Comparison of ENCODE assay signal across 12 mouse cellular contexts in the genomic region with DNA sequence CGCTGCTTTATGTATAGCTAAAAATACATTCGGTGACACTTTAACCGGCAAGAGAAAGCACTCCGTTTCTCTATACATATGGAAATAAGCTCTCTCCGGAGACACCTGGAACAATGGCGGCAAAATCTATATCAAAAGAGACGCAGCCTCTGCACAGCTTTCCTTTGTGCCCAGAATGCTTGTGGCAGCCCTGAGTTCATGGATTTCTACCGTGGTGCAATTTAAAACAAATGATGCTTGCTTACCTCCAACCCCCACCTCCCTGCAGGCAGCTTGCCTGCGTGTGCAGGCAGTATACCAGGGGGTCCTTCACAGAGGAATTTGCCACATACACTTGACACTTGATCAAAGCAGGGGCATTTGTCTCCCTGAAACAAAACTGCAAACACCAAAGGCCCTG.
A peak's percentile ranks its signal among the peaks of the same experiment; 100 is the strongest.
DNase-seq lines count a peak whose midpoint lies in the region; ATAC-seq lines count a peak whose summit lies in the region.
"Had no signal": no experiment of that assay in that cellular context is flagged by ENCODE, and none has a peak within 500 bp of the region (broad histone marks: within the 10 kb centered on the region; RNA-seq: fewer than 3 reads in every experiment).

No protein-coding gene starts in this region.

- H3K4me2 ChIP-seq in heart, embryonic 14.5 days (ENCODE audit: low read length): peak overlapping the region; percentile 64
- peak overlapping the region; percentile 47 for H3K4me2 ChIP-seq in hindbrain, embryonic 13.5 days
- peak overlapping the region; percentile 32 for H3K4me2 ChIP-seq in neural tube, embryonic 11.5 days (ENCODE audit: low read depth)

- no peak for ATAC-seq in heart, embryonic 14.5 days (ENCODE audit: insufficient number of reproducible peaks, insufficient read depth, low FRiP score, low read depth)
- ATAC-seq in hindbrain, embryonic 13.5 days (ENCODE audit: low FRiP score): no peak
- peak; percentile 54; the same call in 1 of the 2 replicates for ATAC-seq in neural tube, embryonic 11.5 days (ENCODE audit: insufficient read depth, low FRiP score, low TSS enrichment)
- no peak for ATAC-seq in CD4-positive, CD25-positive, alpha-beta regulatory T cell, adult 4 months

- H3K36me3 ChIP-seq in heart, embryonic 14.5 days (ENCODE audit: control insufficient read depth, insufficient read depth, low read length): no peaks in the 10 kb centered on the region
- H3K36me3 ChIP-seq in embryonic facial prominence, embryonic 10.5 days (replicated peaks): no peaks in the 10 kb centered on the region
- no peaks in the 10 kb centered on the region for H3K36me3 ChIP-seq in hindbrain, embryonic 13.5 days
- H3K36me3 ChIP-seq in neural tube, embryonic 11.5 days (ENCODE audit: control insufficient read depth, insufficient read depth, low read length): no peaks in the 10 kb centered on the region
- H3K36me3 ChIP-seq: embryonic facial prominence, embryonic 15.5 days; liver, embryonic 15.5 days had no signal

- H3K9me3 ChIP-seq in heart, embryonic 14.5 days (ENCODE audit: control insufficient read depth, low read length): no peaks in the 10 kb centered on the region
- H3K9me3 ChIP-seq in embryonic facial prominence, embryonic 10.5 days: no peaks in the 10 kb centered on the region; the same call in 1 of the 2 replicates
- H3K9me3 ChIP-seq in hindbrain, embryonic 13.5 days: no peaks in the 10 kb centered on the region
- H3K9me3 ChIP-seq in neural tube, embryonic 11.5 days (ENCODE audit: control insufficient read depth, low read length): no peaks in the 10 kb centered on the region
- H3K9me3 ChIP-seq: embryonic facial prominence, embryonic 15.5 days; liver, embryonic 15.5 days had no signal

- peaks cover 20 to 33% of the 10 kb centered on the region in 2 experiments for H3K4me1 ChIP-seq in heart, embryonic 14.5 days (ENCODE audit: control insufficient read depth in 2 of 2, insufficient read depth in 2 of 2, low read length in 2 of 2)
- H3K4me1 ChIP-seq in embryonic facial prominence, embryonic 10.5 days: peaks cover 47% of the 10 kb centered on the region
- peaks cover 36% of the 10 kb centered on the region for H3K4me1 ChIP-seq in hindbrain, embryonic 13.5 days (replicated peaks)
- peaks cover 29% of the 10 kb centered on the region for H3K4me1 ChIP-seq in neural tube, embryonic 11.5 days (ENCODE audit: control insufficient read depth, insufficient read depth, low read length)

- no peak overlapping the region for H3K4me3 ChIP-seq in heart, embryonic 14.5 days (ENCODE audit: control insufficient read depth in 1 of 2, insufficient read depth in 1 of 2, low read depth in 1 of 2, low read length in 2 of 2)
- peak overlapping the region; percentile 44 for H3K4me3 ChIP-seq in embryonic facial prominence, embryonic 10.5 days
- H3K4me3 ChIP-seq in hindbrain, embryonic 13.5 days: no peak overlapping the region
- no peak overlapping the region for H3K4me3 ChIP-seq in neural tube, embryonic 11.5 days (ENCODE audit: low read depth, low read length)
- H3K4me3 ChIP-seq: embryonic facial prominence, embryonic 15.5 days; liver, embryonic 15.5 days had no signal

- H3K27ac ChIP-seq in heart, embryonic 14.5 days (replicated peaks in 1 of 2; ENCODE audit: control insufficient read depth in 1 of 2, insufficient read depth in 1 of 2, low read depth in 2 of 2, low read length in 2 of 2): no peak overlapping the region
- peak overlapping the region; percentile 81; the same call in 1 of the 2 replicates for H3K27ac ChIP-seq in embryonic facial prominence, embryonic 10.5 days (replicated peaks)
- H3K27ac ChIP-seq in hindbrain, embryonic 13.5 days: peak overlapping the region; percentile 84
- H3K27ac ChIP-seq in neural tube, embryonic 11.5 days (ENCODE audit: low read depth, low read length): peak overlapping the region; percentile 44; the same call in 1 of the 2 replicates
- H3K27ac ChIP-seq: embryonic facial prominence, embryonic 15.5 days; liver, embryonic 15.5 days had no signal

- 18% methylated on average over 9 of the region's 9 CpGs for WGBS in heart, embryonic 14.5 days
- WGBS in embryonic facial prominence, embryonic 10.5 days: 4% methylated on average over 9 of the region's 9 CpGs
- 3% methylated on average over 9 of the region's 9 CpGs for WGBS in hindbrain, embryonic 13.5 days
- WGBS in neural tube, embryonic 11.5 days: 2% methylated on average over 9 of the region's 9 CpGs

- H3K9ac ChIP-seq in heart, embryonic 14.5 days (ENCODE audit: low read length): no peak overlapping the region
- H3K9ac ChIP-seq in hindbrain, embryonic 13.5 days: peak overlapping the region; percentile 62; the same call in 1 of the 2 replicates
- no peak overlapping the region; the same call in 1 of the 2 replicates for H3K9ac ChIP-seq in neural tube, embryonic 11.5 days (ENCODE audit: low read length)
- H3K9ac ChIP-seq: embryonic facial prominence, embryonic 15.5 days; liver, embryonic 15.5 days had no signal

- H3K27me3 ChIP-seq in heart, embryonic 14.5 days (ENCODE audit: control insufficient read depth, insufficient read depth, low read length): no peaks in the 10 kb centered on the region
- peaks cover 64% of the 10 kb centered on the region for H3K27me3 ChIP-seq in embryonic facial prominence, embryonic 10.5 days (replicated peaks; ENCODE audit: low read depth, poor library complexity, severe bottlenecking)
- H3K27me3 ChIP-seq in hindbrain, embryonic 13.5 days: peaks cover 7% of the 10 kb centered on the region
- H3K27me3 ChIP-seq in neural tube, embryonic 11.5 days (ENCODE audit: control insufficient read depth, insufficient read depth, low read length): no peaks in the 10 kb centered on the region

- no peak for DNase-seq in heart, adult 18-20 months
- DNase-seq in embryonic facial prominence, embryonic 10.5 days (ENCODE audit: low spot score): peak; percentile 29
- DNase-seq in neural tube, embryonic 11.5 days (ENCODE audit: low spot score): peak; percentile 54
- no peak for DNase-seq in left cerebral cortex, adult 18-20 months (ENCODE audit: low spot score in 2 of 2)
- no peak for DNase-seq in gastrocnemius, adult 8-10 months (ENCODE audit: low spot score in 2 of 2)
- DNase-seq: gastrocnemius, postnatal 25 days; kidney, adult 8-10 months had no signal

Comparison
In these comparisons a context has a peak if more than half of its experiments do, and no peak if none do; other contexts are left out.
1. H3K27ac ChIP-seq: peak in embryonic facial prominence, embryonic 10.5 days (single experiment), hindbrain, embryonic 13.5 days (single experiment) and neural tube, embryonic 11.5 days (single experiment); none in heart, embryonic 14.5 days (0 of 2).
2. DNase-seq: peak in embryonic facial prominence, embryonic 10.5 days (single experiment) and neural tube, embryonic 11.5 days (single experiment); none in heart, adult 18-20 months (0 of 2), left cerebral cortex, adult 18-20 months (0 of 2) and gastrocnemius, adult 8-10 months (0 of 2).
3. Peak in every context shown above with its lines, with median percentiles within 50 percentile points of each other: H3K4me2 ChIP-seq.